Mouse (Mus musculus): Measurements from ENCODE around the gene Cend1. TPM values are rescaled to one million over a fixed set of nuclear protein-coding genes. Genes with fewer than 3 reads are reported as not detected.
"Not testable (repeated sequence)": the region's sequence is repeated elsewhere in the genome, so short reads cannot be mapped to it uniquely, and the experiment has no call there.

Gene Cend1
- polyA plus RNA-seq, 1 experiment: not detected

GRCm38 (mm10) chr7:141458661-141459060 lies 29.4 kb upstream of the Cend1 start:
- peaks cover 87% of the 10 kb centered on the region for H3K4me1 ChIP-seq
- peaks cover 52% of the 10 kb centered on the region for H3K36me3 ChIP-seq (replicated peaks; ENCODE audit: low read length)
- no peaks in the 10 kb centered on the region for H3K9me3 ChIP-seq
- peak overlapping the region; percentile 14 for H3K4me3 ChIP-seq (replicated peaks)
- TF ChIP-seq GATA1 (IDR thresholded peaks at IDR 0.05; ENCODE audit: borderline replicate concordance, low read length) (no peak), FLI1 (IDR thresholded peaks at IDR 0.05; ENCODE audit: low read length) (no peak)
- H3K27me3 ChIP-seq (replicated peaks): peaks cover 20% of the 10 kb centered on the region

- H3K9me3 ChIP-seq: no peaks in the 10 kb centered on the region
- peak overlapping the region; percentile 26 for H3K4me3 ChIP-seq (replicated peaks)
- TF ChIP-seq GATA1 (IDR thresholded peaks at IDR 0.05; ENCODE audit: borderline replicate concordance, low read length): no peak
- TF ChIP-seq FLI1 (IDR thresholded peaks at IDR 0.05; ENCODE audit: low read length): no peak
- H3K4me1 ChIP-seq: peaks cover 87% of the 10 kb centered on the region
- H3K27me3 ChIP-seq (replicated peaks): peaks cover 17% of the 10 kb centered on the region
- peaks cover 47% of the 10 kb centered on the region for H3K36me3 ChIP-seq (replicated peaks; ENCODE audit: low read length)
Measured at GRCm38 (mm10) chr7:141457986-141458660, 28.8 kb upstream of the Cend1 start.

GRCm38 (mm10) chr7:141457236-141457635 lies 27.9 kb upstream of the Cend1 start:
- Histone ChIP-seq H3K36me3 (replicated peaks; ENCODE audit: low read length) (peaks cover 48% of the 10 kb centered on the region), H3K4me1 (peaks cover 81% of the 10 kb centered on the region), H3K27me3 (replicated peaks) (peaks cover 13% of the 10 kb centered on the region), H3K4me3 (replicated peaks) (peak overlapping the region; percentile 100), H3K9me3 (no peaks in the 10 kb centered on the region)
- TF ChIP-seq GATA1 (IDR thresholded peaks at IDR 0.05; ENCODE audit: borderline replicate concordance, low read length) (no peak), FLI1 (IDR thresholded peaks at IDR 0.05; ENCODE audit: low read length) (no peak)

- peak overlapping the region; percentile 100 for H3K4me3 ChIP-seq (replicated peaks)
- peaks cover 53% of the 10 kb centered on the region for H3K36me3 ChIP-seq (replicated peaks; ENCODE audit: low read length)
- no peaks in the 10 kb centered on the region for H3K9me3 ChIP-seq
- H3K27me3 ChIP-seq (replicated peaks): peaks cover 8% of the 10 kb centered on the region
- TF ChIP-seq GATA1 (IDR thresholded peaks at IDR 0.05; ENCODE audit: borderline replicate concordance, low read length) (no peak), FLI1 (IDR thresholded peaks at IDR 0.05; ENCODE audit: low read length) (no peak)
- H3K4me1 ChIP-seq: peaks cover 81% of the 10 kb centered on the region
Measured at GRCm38 (mm10) chr7:141456739-141457138, 27.4 kb upstream of the Cend1 start.

GRCm38 (mm10) chr7:141455610-141456314 lies 26.5 kb upstream of the Cend1 start:
- peaks cover 79% of the 10 kb centered on the region for H3K4me1 ChIP-seq
- peaks cover 60% of the 10 kb centered on the region for H3K36me3 ChIP-seq (replicated peaks; ENCODE audit: low read length)
- H3K4me3 ChIP-seq (replicated peaks): peak overlapping the region; percentile 100
- TF ChIP-seq GATA1 (IDR thresholded peaks at IDR 0.05; ENCODE audit: borderline replicate concordance, low read length): no peak
- TF ChIP-seq FLI1 (IDR thresholded peaks at IDR 0.05; ENCODE audit: low read length): no peak
- H3K9me3 ChIP-seq: no peaks in the 10 kb centered on the region
- H3K27me3 ChIP-seq (replicated peaks): peaks cover 1% of the 10 kb centered on the region

- TF ChIP-seq FLI1 (IDR thresholded peaks at IDR 0.05; ENCODE audit: low read length): no peak
- TF ChIP-seq GATA1 (IDR thresholded peaks at IDR 0.05; ENCODE audit: borderline replicate concordance, low read length): no peak
- no peaks in the 10 kb centered on the region for H3K9me3 ChIP-seq
- peaks cover 79% of the 10 kb centered on the region for H3K4me1 ChIP-seq
- H3K27me3 ChIP-seq (replicated peaks): no peaks in the 10 kb centered on the region
- H3K4me3 ChIP-seq (replicated peaks): peak within 1 kb of the TSS; percentile 100
- peaks cover 60% of the 10 kb centered on the region for H3K36me3 ChIP-seq (replicated peaks; ENCODE audit: low read length)
Measured at GRCm38 (mm10) chr7:141454967-141455551, 25.8 kb upstream of the Cend1 start, which contains the start of gene Pnpla2. Pnpla2 (plus strand) TSS chr7:141455198.

- TF ChIP-seq GATA1 (IDR thresholded peaks at IDR 0.05; ENCODE audit: borderline replicate concordance, low read length) (no peak), FLI1 (IDR thresholded peaks at IDR 0.05; ENCODE audit: low read length) (no peak)
- peaks cover 78% of the 10 kb centered on the region for H3K4me1 ChIP-seq
- H3K36me3 ChIP-seq (replicated peaks; ENCODE audit: low read length): peaks cover 56% of the 10 kb centered on the region
- no peaks in the 10 kb centered on the region for H3K27me3 ChIP-seq (replicated peaks)
- no peak overlapping the region for H3K4me3 ChIP-seq (replicated peaks)
- H3K9me3 ChIP-seq: no peaks in the 10 kb centered on the region
Measured at GRCm38 (mm10) chr7:141453636-141454035, 24.3 kb upstream of the Cend1 start.

GRCm38 (mm10) chr7:141451928-141452327 lies 22.6 kb upstream of the Cend1 start:
- Histone ChIP-seq H3K9me3 (no peaks in the 10 kb centered on the region), H3K27me3 (replicated peaks) (no peaks in the 10 kb centered on the region), H3K4me3 (replicated peaks) (no peak overlapping the region), H3K4me1 (peaks cover 66% of the 10 kb centered on the region), H3K36me3 (replicated peaks; ENCODE audit: low read length) (peaks cover 43% of the 10 kb centered on the region)
- TF ChIP-seq FLI1 (IDR thresholded peaks at IDR 0.05; ENCODE audit: low read length): no peak
- TF ChIP-seq GATA1 (IDR thresholded peaks at IDR 0.05; ENCODE audit: borderline replicate concordance, low read length): no peak

GRCm38 (mm10) chr7:141447110-141447991 lies 18.1 kb upstream of the Cend1 start, which contains the start of gene Rplp2:
Rplp2 (plus strand) TSS chr7:141447370.
- peaks cover 68% of the 10 kb centered on the region for H3K4me1 ChIP-seq
- TF ChIP-seq GATA1 (IDR thresholded peaks at IDR 0.05; ENCODE audit: borderline replicate concordance, low read length) (no peak), FLI1 (IDR thresholded peaks at IDR 0.05; ENCODE audit: low read length) (no peak; the same call in 1 of the 2 replicates)
- H3K4me3 ChIP-seq (replicated peaks): peak within 1 kb of the TSS; percentile 99
- no peaks in the 10 kb centered on the region for H3K27me3 ChIP-seq (replicated peaks)
- no peaks in the 10 kb centered on the region for H3K9me3 ChIP-seq
- H3K36me3 ChIP-seq (replicated peaks; ENCODE audit: low read length): peaks cover 42% of the 10 kb centered on the region

GRCm38 (mm10) chr7:141446374-141446773 lies 17.1 kb upstream of the Cend1 start:
- not testable (repeated sequence) for H3K27me3 ChIP-seq (replicated peaks); H3K9me3 ChIP-seq
- Histone ChIP-seq H3K4me3 (replicated peaks) (peak overlapping the region; percentile 99), H3K36me3 (replicated peaks; ENCODE audit: low read length) (peaks cover 42% of the 10 kb centered on the region), H3K4me1 (peaks cover 68% of the 10 kb centered on the region)

All from megakaryocyte, embryonic 14.5 days (primary cell).